Mouse (Mus musculus) liver, postnatal 0 days (tissue): ENCODE measurements around the gene Il6st. TPM values are rescaled to one million over a fixed set of nuclear protein-coding genes. Genes with fewer than 3 reads are reported as not detected.

Experiments
- ATAC-seq: fragments of 200-750 bp; cut with Nextera tagmentation; 2 replicates; pipeline ENCODE4 v1.8.0; 2017; ENCODE audit warnings: mild to moderate bottlenecking, moderate library complexity
- DNase-seq: peaks from one replicate; pipeline ENCODE4 v3.0.0-alpha.2; 2016
- H3K27ac ChIP-seq: fragments of 300-500 bp; sonication (generic); 2 replicates; pipeline ENCODE4 v1.5.1; 2014; ENCODE audit warnings: antibody characterized with exemption, moderate library complexity, mild to moderate bottlenecking, low read depth
- H3K27me3 ChIP-seq: fragments of 300-500 bp; sonication (generic); 2 replicates; pipeline ENCODE4 v1.6.1; 2014; ENCODE audit warnings: low read length, control low read depth, mixed read lengths; ENCODE audit not compliant: insufficient read depth
- H3K36me3 ChIP-seq: fragments of 300-500 bp; sonication (generic); replicated peaks from 2 replicates; pipeline ENCODE4 v1.6.1; 2014; ENCODE audit warnings: mild to moderate bottlenecking, control low read depth, low read length, moderate library complexity, mixed read lengths; ENCODE audit not compliant: insufficient read depth
- H3K4me1 ChIP-seq: fragments of 300-500 bp; sonication (generic); 2 replicates; pipeline ENCODE4 v1.6.1; 2014; ENCODE audit warnings: antibody characterized with exemption, mild to moderate bottlenecking, control low read depth; ENCODE audit not compliant: insufficient read depth
- H3K4me2 ChIP-seq: fragments of 300-500 bp; sonication (generic); 2 replicates; pipeline ENCODE4 v1.6.1; 2014; ENCODE audit warnings: low read depth, mild to moderate bottlenecking, low read length, moderate library complexity, mixed read lengths
- H3K4me3 ChIP-seq: fragments of 300-500 bp; sonication (generic); 2 replicates; pipeline ENCODE4 v1.5.1; 2014; ENCODE audit warnings: low read depth, low read length
- H3K9ac ChIP-seq: fragments of 300-500 bp; sonication (generic); replicated peaks from 2 replicates; pipeline ENCODE4 v1.6.1; 2014; ENCODE audit warnings: mild to moderate bottlenecking, moderate library complexity
- H3K9me3 ChIP-seq: fragments of 300-500 bp; sonication (generic); 2 replicates; pipeline ENCODE4 v1.6.1; 2016; ENCODE audit warnings: mild to moderate bottlenecking, control low read depth, low read length, mixed read lengths
- CTCF ChIP-seq: sonication (generic); IDR thresholded peaks from 2 replicates; pipeline ENCODE4 v1.5.1; 2016; ENCODE audit warnings: antibody characterized with exemption, low read depth
- EP300 ChIP-seq: IDR thresholded peaks from 2 replicates; pipeline ENCODE4 v1.6.1; 2016; ENCODE audit warnings: antibody characterized with exemption, low read depth, mild to moderate bottlenecking
- WGBS: fragments of 180-500 bp; shearing (Covaris S2); extraction: QIAGEN DNeasy Blood & Tissue Kit; methylation state at CpG from one replicate; pipeline ENCODE4 v1.1.7; 2014; ENCODE audit not compliant: insufficient replicate concordance; 5-methylcytosine and 5-hydroxymethylcytosine counted together
- polyA plus RNA-seq: library from polyadenylated mRNA; unstranded; fragments of >200 nt; fragmentation: Nextera tagmentation; extraction: Ambion mirVana; gene quantifications from 2 replicates; pipeline ENCODE4 v1.2.1, GENCODE M21; 2015

Gene Il6st
- polyA plus RNA-seq, 1 experiment from 2014 or later = 11.7 TPM

- Histone ChIP-seq H3K4me2 (no peak overlapping the region), H3K4me1 (peaks cover 5% of the 10 kb centered on the region), H3K27ac (no peak overlapping the region), H3K4me3 (no peak overlapping the region), H3K9me3 (no peaks in the 10 kb centered on the region), H3K27me3 (no peaks in the 10 kb centered on the region), H3K9ac (no peak overlapping the region), H3K36me3 (peaks cover 62% of the 10 kb centered on the region)
- ATAC-seq = no peak
- TF ChIP-seq CTCF (no peak), EP300 (no peak; the same call in 1 of the 2 replicates)
- no peak for DNase-seq
- WGBS = 71% methylated on average over 4 of the region's 4 CpGs
These were observed 36.2 kb downstream of the Il6st start for GRCm38 (mm10) chr13:112500027-112500426.

GRCm38 (mm10) chr13:112500466-112500865 lies 36.6 kb downstream of the Il6st start:
- Histone ChIP-seq H3K27me3 (no peaks in the 10 kb centered on the region), H3K9ac (no peak overlapping the region), H3K9me3 (no peaks in the 10 kb centered on the region), H3K4me2 (no peak overlapping the region), H3K4me1 (peaks cover 5% of the 10 kb centered on the region), H3K36me3 (peaks cover 62% of the 10 kb centered on the region), H3K27ac (peak overlapping the region; percentile 69), H3K4me3 (no peak overlapping the region)
- DNase-seq (no peak), ATAC-seq (peak; percentile 67)
- WGBS = 70% methylated on average over 9 of the region's 9 CpGs
- TF ChIP-seq EP300 (no peak), CTCF (no peak)

- no peak overlapping the region for H3K9ac ChIP-seq
- H3K27me3 ChIP-seq = no peaks in the 10 kb centered on the region
- 89% methylated on average over 13 of the region's 13 CpGs for WGBS
- no peak for DNase-seq
- no peak for TF ChIP-seq CTCF
- no peak for TF ChIP-seq EP300
- ATAC-seq = no peak
- H3K9me3 ChIP-seq = no peaks in the 10 kb centered on the region
- no peak overlapping the region for H3K27ac ChIP-seq
- H3K36me3 ChIP-seq = peaks cover 57% of the 10 kb centered on the region
- H3K4me1 ChIP-seq = peaks cover 5% of the 10 kb centered on the region
- H3K4me2 ChIP-seq = no peak overlapping the region
- no peak overlapping the region for H3K4me3 ChIP-seq
These were observed 40.0 kb downstream of the Il6st start for GRCm38 (mm10) chr13:112503846-112504245.

GRCm38 (mm10) chr13:112505436-112505835 lies 41.6 kb downstream of the Il6st start:
- Histone ChIP-seq H3K4me3 (no peak overlapping the region), H3K4me1 (peaks cover 5% of the 10 kb centered on the region), H3K27me3 (no peaks in the 10 kb centered on the region), H3K27ac (no peak overlapping the region), H3K36me3 (peaks cover 48% of the 10 kb centered on the region), H3K9ac (no peak overlapping the region), H3K4me2 (no peak overlapping the region), H3K9me3 (no peaks in the 10 kb centered on the region)
- 89% methylated on average over 6 of the region's 6 CpGs for WGBS
- DNase-seq = no peak
- ATAC-seq = no peak
- TF ChIP-seq EP300 (no peak), CTCF (no peak)

- H3K36me3 ChIP-seq = peaks cover 37% of the 10 kb centered on the region
- H3K4me1 ChIP-seq = no peaks in the 10 kb centered on the region
- no peak for TF ChIP-seq EP300
- TF ChIP-seq CTCF = no peak
- H3K27ac ChIP-seq = no peak overlapping the region
- no peaks in the 10 kb centered on the region for H3K9me3 ChIP-seq
- no peak overlapping the region for H3K9ac ChIP-seq
- H3K4me3 ChIP-seq = no peak overlapping the region
- ATAC-seq = no peak
- no peaks in the 10 kb centered on the region for H3K27me3 ChIP-seq
- no peak overlapping the region for H3K4me2 ChIP-seq
- DNase-seq = no peak
- 73% methylated on average over 13 of the region's 13 CpGs for WGBS
These were observed 42.9 kb downstream of the Il6st start for GRCm38 (mm10) chr13:112506766-112507165.

GRCm38 (mm10) chr13:112507691-112508090 lies 43.8 kb downstream of the Il6st start:
- Histone ChIP-seq H3K27me3 (no peaks in the 10 kb centered on the region), H3K4me3 (no peak overlapping the region), H3K9ac (no peak overlapping the region), H3K9me3 (no peaks in the 10 kb centered on the region), H3K27ac (no peak overlapping the region), H3K36me3 (peaks cover 37% of the 10 kb centered on the region), H3K4me2 (no peak overlapping the region), H3K4me1 (no peaks in the 10 kb centered on the region)
- WGBS = 78% methylated on average over 13 of the region's 13 CpGs
- DNase-seq (no peak), ATAC-seq (no peak)
- no peak for TF ChIP-seq CTCF
- TF ChIP-seq EP300 = no peak

GRCm38 (mm10) chr13:112508487-112508886 lies 44.6 kb downstream of the Il6st start:
- H3K4me1 ChIP-seq = no peaks in the 10 kb centered on the region
- H3K9ac ChIP-seq = no peak overlapping the region
- no peak overlapping the region for H3K4me3 ChIP-seq
- H3K4me2 ChIP-seq = no peak overlapping the region
- 79% methylated on average over 5 of the region's 5 CpGs for WGBS
- no peak overlapping the region for H3K27ac ChIP-seq
- DNase-seq (no peak), ATAC-seq (no peak)
- no peaks in the 10 kb centered on the region for H3K27me3 ChIP-seq
- H3K36me3 ChIP-seq = peaks cover 30% of the 10 kb centered on the region
- no peaks in the 10 kb centered on the region for H3K9me3 ChIP-seq
- TF ChIP-seq CTCF (no peak), EP300 (no peak)
